Mouse (Mus musculus) small intestine, adult 2 months (tissue): Measurements from ENCODE around the gene Nat10. TPM values are rescaled to one million over a fixed set of nuclear protein-coding genes. Genes with fewer than 3 reads are reported as not detected.

Experiments
- H3K27ac ChIP-seq: fragments of 200-500 bp; 2 replicates; pipeline ENCODE4 v1.5.1; 2012; ENCODE audit warnings: low read depth, low read length, control low read depth, inconsistent platforms; ENCODE audit not compliant: insufficient read depth
- H3K27me3 ChIP-seq: fragments of 200-500 bp; 2 replicates; pipeline ENCODE4 v1.6.1; 2012; ENCODE audit warnings: mild to moderate bottlenecking, moderate library complexity, low read length, inconsistent platforms; ENCODE audit not compliant: control insufficient read depth, insufficient read depth
- H3K36me3 ChIP-seq: fragments of 200-500 bp; 2 replicates; pipeline ENCODE4 v1.6.1; 2012; ENCODE audit warnings: mild to moderate bottlenecking, low read length, control low read depth, inconsistent platforms; ENCODE audit not compliant: control insufficient read depth, insufficient read depth
- H3K4me1 ChIP-seq: fragments of 200-500 bp; 2 replicates; pipeline ENCODE4 v1.6.1; 2012; ENCODE audit warnings: low read length, inconsistent platforms, mixed read lengths; ENCODE audit not compliant: control insufficient read depth, insufficient read depth, insufficient read length
- H3K4me3 ChIP-seq: fragments of 200-500 bp; 2 replicates; pipeline ENCODE4 v1.5.1; 2012; ENCODE audit warnings: low read depth, mild to moderate bottlenecking, control low read depth, inconsistent platforms, low read length, moderate library complexity
- CTCF ChIP-seq: fragments of 200-500 bp; IDR thresholded peaks from 2 replicates; pipeline ENCODE4 v1.5.1; 2012; ENCODE audit warnings: low read depth, mild to moderate bottlenecking, control low read depth, inconsistent platforms, low read length, moderate library complexity, mixed read lengths; ENCODE audit not compliant: insufficient replicate concordance, insufficient read length; ENCODE audit errors: extremely low read depth
- POLR2A ChIP-seq: fragments of 200-500 bp; IDR thresholded peaks from 2 replicates; pipeline ENCODE4 v1.6.1; 2012; ENCODE audit warnings: low read depth, mild to moderate bottlenecking, control low read depth, inconsistent platforms, low read length, moderate library complexity
- WGBS: fragments of 180-500 bp; shearing (Covaris S2); methylation state at CpG from one replicate; pipeline ENCODE4 v1.1.7; 2018; 5-methylcytosine and 5-hydroxymethylcytosine counted together
- polyA plus RNA-seq: library from polyadenylated mRNA; depleted of rRNA; stranded (reverse); fragments of >200 nt; gene quantifications from 2 replicates; pipeline ENCODE4 v1.2.3, GENCODE M21; 2012; rRNA removed

Nat10 gene
- polyA plus RNA-seq = 8.5 and 13.4 TPM in 2 replicates

GRCm38 (mm10) chr2:103760906-103761716 is at the start of gene Nat10:
Nat10 (minus strand) TSS chr2:103761270.
- peak within 1 kb of the TSS; percentile 28; the same call in 1 of the 2 replicates for H3K27ac ChIP-seq
- under 1% methylated on average over 47 of the region's 47 CpGs for WGBS
- no peaks in the 10 kb centered on the region for H3K27me3 ChIP-seq
- H3K36me3 ChIP-seq = peaks cover 13% of the 10 kb centered on the region
- peak within 1 kb of the TSS; percentile 79 for H3K4me3 ChIP-seq
- peak; percentile 10; the same call in 1 of the 2 replicates for TF ChIP-seq CTCF
- peak; percentile 30 for TF ChIP-seq POLR2A
- 0 out of 2 replicates have a peak, but pooled peaks cover 2% of the 10 kb centered on the region for H3K4me1 ChIP-seq

- Histone ChIP-seq H3K27me3 (no peaks in the 10 kb centered on the region), H3K4me1 (peaks cover 4% of the 10 kb centered on the region; the same call in 1 of the 2 replicates), H3K4me3 (no peak overlapping the region), H3K27ac (no peak overlapping the region), H3K36me3 (no peaks in the 10 kb centered on the region)
- TF ChIP-seq POLR2A (no peak), CTCF (no peak)
- WGBS = 62% methylated on average over 6 of the region's 6 CpGs
These were observed 49.3 kb upstream of the Nat10 start for GRCm38 (mm10) chr2:103810412-103810811.

GRCm38 (mm10) chr2:103808466-103808865 is 47.4 kb upstream of the Nat10 start:
- Histone ChIP-seq H3K4me1 (peaks cover 5% of the 10 kb centered on the region; the same call in 1 of the 2 replicates), H3K27ac (no peak overlapping the region), H3K36me3 (no peaks in the 10 kb centered on the region), H3K27me3 (no peaks in the 10 kb centered on the region), H3K4me3 (no peak overlapping the region)
- TF ChIP-seq CTCF (no peak), POLR2A (no peak)

GRCm38 (mm10) chr2:103803770-103804530 is 42.9 kb upstream of the Nat10 start:
- no peaks in the 10 kb centered on the region for H3K27me3 ChIP-seq
- H3K4me3 ChIP-seq = no peak overlapping the region
- WGBS = 72% methylated on average over 5 of the region's 5 CpGs
- H3K4me1 ChIP-seq = peaks cover 6% of the 10 kb centered on the region; the same call in 1 of the 2 replicates
- H3K27ac ChIP-seq = no peak overlapping the region
- H3K36me3 ChIP-seq = no peaks in the 10 kb centered on the region
- TF ChIP-seq POLR2A = no peak
- TF ChIP-seq CTCF = no peak

- WGBS = 100% methylated on average over 1 of the region's 1 CpGs
- H3K4me3 ChIP-seq = no peak overlapping the region
- no peak for TF ChIP-seq CTCF
- TF ChIP-seq POLR2A = no peak
- no peaks in the 10 kb centered on the region for H3K36me3 ChIP-seq
- no peaks in the 10 kb centered on the region for H3K27me3 ChIP-seq
- H3K4me1 ChIP-seq = peaks cover 6% of the 10 kb centered on the region; the same call in 1 of the 2 replicates
- no peak overlapping the region for H3K27ac ChIP-seq
These were observed 41.4 kb upstream of the Nat10 start for GRCm38 (mm10) chr2:103802422-103802821.

DNA sequence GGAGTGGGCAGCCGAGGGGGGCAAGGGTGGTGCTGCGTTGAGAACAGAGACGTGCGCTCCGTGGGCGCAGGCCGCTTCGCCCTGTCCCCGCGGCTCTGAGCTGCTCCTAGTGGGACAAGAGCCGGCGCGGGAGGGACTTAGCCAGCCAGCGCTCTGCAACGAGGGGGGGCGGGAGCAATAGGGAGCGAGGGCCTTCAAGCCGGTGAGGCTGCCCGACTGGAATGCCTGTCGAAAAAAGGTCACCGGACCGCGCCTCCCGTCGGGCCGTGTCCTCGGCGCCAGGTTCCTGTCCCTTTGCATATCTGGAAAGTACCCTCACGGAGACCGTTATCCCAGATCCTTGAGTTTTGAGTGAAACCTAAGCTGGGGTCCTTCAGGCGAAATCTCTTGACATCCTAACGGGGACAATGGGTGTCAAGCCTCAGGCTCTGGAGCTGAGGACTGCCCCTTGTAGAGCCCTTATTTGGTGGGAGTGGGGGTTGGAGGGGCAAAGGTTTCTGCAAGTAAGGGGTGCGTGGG is 36.5 kb upstream of the Nat10 start, which contains the start of gene Caprin1:
Gene Caprin1 (minus strand): TSS at position 159 of the 519 bp plus-strand sequence.
- Histone ChIP-seq H3K4me3 (peak within 1 kb of the TSS; percentile 91), H3K4me1 (peaks cover 4% of the 10 kb centered on the region; the same call in 1 of the 2 replicates), H3K27me3 (no peaks in the 10 kb centered on the region), H3K36me3 (peaks cover 6% of the 10 kb centered on the region), H3K27ac (peak within 1 kb of the TSS; percentile 99)
- TF ChIP-seq CTCF (no peak), POLR2A (peak; percentile 71)
- 1% methylated on average over 33 of the region's 33 CpGs for WGBS

GRCm38 (mm10) chr2:103796861-103797466 is 35.9 kb upstream of the Nat10 start:
- Histone ChIP-seq H3K4me3 (peak overlapping the region; percentile 91), H3K27me3 (no peaks in the 10 kb centered on the region), H3K4me1 (peaks cover 4% of the 10 kb centered on the region; the same call in 1 of the 2 replicates), H3K27ac (peak overlapping the region; percentile 99), H3K36me3 (peaks cover 11% of the 10 kb centered on the region)
- WGBS = under 1% methylated on average over 66 of the region's 72 CpGs
- TF ChIP-seq CTCF = no peak
- TF ChIP-seq POLR2A = no peak; the same call in 1 of the 2 replicates
